Mouse (Mus musculus) forebrain, embryonic 10.5 days (tissue): ENCODE measurements around the gene Tpst1. TPM values are rescaled to one million over a fixed set of nuclear protein-coding genes. Genes with fewer than 3 reads are reported as not detected.

Experiments
- DNase-seq: peaks from one replicate; pipeline ENCODE4 v3.0.0-alpha.2; 2017; ENCODE audit warnings: low spot score; ENCODE audit errors: extremely low spot score
- H3K27ac ChIP-seq: fragments of 300-500 bp; sonication (generic); 2 replicates; pipeline ENCODE4 v1.5.1; 2016; ENCODE audit warnings: mild to moderate bottlenecking
- H3K27me3 ChIP-seq: fragments of 300-500 bp; sonication (generic); 2 replicates; pipeline ENCODE4 v1.6.1; 2016; ENCODE audit warnings: mild to moderate bottlenecking; ENCODE audit not compliant: poor library complexity, severe bottlenecking
- H3K36me3 ChIP-seq: fragments of 300-500 bp; sonication (generic); replicated peaks from 2 replicates; pipeline ENCODE4 v1.6.1; 2016; ENCODE audit warnings: mild to moderate bottlenecking, moderate library complexity
- H3K4me1 ChIP-seq: fragments of 300-500 bp; sonication (generic); 2 replicates; pipeline ENCODE4 v1.6.1; 2016
- H3K4me3 ChIP-seq: fragments of 300-500 bp; sonication (generic); 2 replicates; pipeline ENCODE4 v1.5.1; 2016; ENCODE audit warnings: mild to moderate bottlenecking, moderate library complexity
- H3K9me3 ChIP-seq: fragments of 300-500 bp; sonication (generic); 2 replicates; pipeline ENCODE4 v1.6.1; 2016; ENCODE audit warnings: mild to moderate bottlenecking, moderate library complexity
- WGBS: fragments of 180-500 bp; shearing (Covaris S2); methylation state at CpG from one replicate; pipeline ENCODE4 v1.1.7; 2016; 5-methylcytosine and 5-hydroxymethylcytosine counted together
- polyA plus RNA-seq: library from polyadenylated mRNA; unstranded; fragments of >200 nt; fragmentation: Nextera tagmentation; extraction: Ambion mirVana; gene quantifications from 2 replicates; pipeline ENCODE4 v1.2.1, GENCODE M21; 2016

The Tpst1 gene
- polyA plus RNA-seq, 1 experiment from 2014 or later, result 57.0 TPM

GRCm38 (mm10) chr5:130082431-130082830 is 9.3 kb downstream of the Tpst1 start:
- H3K9me3 ChIP-seq, result peaks cover 13% of the 10 kb centered on the region
- peaks cover 12% of the 10 kb centered on the region for H3K27me3 ChIP-seq
- no peak overlapping the region for H3K4me3 ChIP-seq
- peaks cover 19% of the 10 kb centered on the region for H3K4me1 ChIP-seq
- H3K36me3 ChIP-seq, result peaks cover 62% of the 10 kb centered on the region
- 91% methylated on average over 4 of the region's 4 CpGs for WGBS
- DNase-seq, result no peak
- H3K27ac ChIP-seq, result no peak overlapping the region

GRCm38 (mm10) chr5:130084271-130084670 is 11.1 kb downstream of the Tpst1 start:
- Histone ChIP-seq H3K27ac (no peak overlapping the region), H3K36me3 (peaks cover 67% of the 10 kb centered on the region), H3K4me3 (no peak overlapping the region), H3K4me1 (peaks cover 11% of the 10 kb centered on the region), H3K27me3 (no peaks in the 10 kb centered on the region), H3K9me3 (peaks cover 13% of the 10 kb centered on the region)
- DNase-seq, result no peak
- WGBS, result 92% methylated on average over 3 of the region's 3 CpGs

DNA sequence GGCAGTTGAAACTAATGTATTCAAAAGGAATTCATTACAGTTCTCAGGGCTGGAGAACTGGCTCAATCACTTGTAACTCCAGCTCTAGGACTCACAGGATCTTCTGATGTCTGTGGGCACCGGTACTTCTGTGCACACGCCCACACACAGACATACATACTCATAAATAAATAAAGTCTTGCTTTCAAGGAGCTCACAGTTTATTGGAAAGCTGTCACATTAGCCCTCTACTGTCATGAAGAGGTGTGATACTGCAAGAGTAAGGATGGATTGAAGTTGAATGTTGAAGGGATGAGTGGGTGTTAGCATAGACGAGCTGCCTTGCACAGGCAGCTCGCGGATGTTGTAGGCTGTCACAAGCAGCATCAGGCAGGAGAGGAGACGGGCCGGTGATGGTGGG is 14.9 kb downstream of the Tpst1 start:
- Histone ChIP-seq H3K4me3 (no peak overlapping the region), H3K9me3 (peaks cover 5% of the 10 kb centered on the region; the same call in 1 of the 2 replicates), H3K27ac (no peak overlapping the region), H3K27me3 (no peaks in the 10 kb centered on the region), H3K36me3 (peaks cover 71% of the 10 kb centered on the region), H3K4me1 (no peaks in the 10 kb centered on the region)
- no peak for DNase-seq
- 94% methylated on average over 7 of the region's 7 CpGs for WGBS

GRCm38 (mm10) chr5:130088612-130089011 is 15.5 kb downstream of the Tpst1 start:
- no peaks in the 10 kb centered on the region for H3K27me3 ChIP-seq
- peaks cover 70% of the 10 kb centered on the region for H3K36me3 ChIP-seq
- no peak for DNase-seq
- 96% methylated on average over 4 of the region's 4 CpGs for WGBS
- H3K4me3 ChIP-seq, result no peak overlapping the region
- H3K9me3 ChIP-seq, result peaks cover 5% of the 10 kb centered on the region; the same call in 1 of the 2 replicates
- no peak overlapping the region for H3K27ac ChIP-seq
- H3K4me1 ChIP-seq, result no peaks in the 10 kb centered on the region

DNA sequence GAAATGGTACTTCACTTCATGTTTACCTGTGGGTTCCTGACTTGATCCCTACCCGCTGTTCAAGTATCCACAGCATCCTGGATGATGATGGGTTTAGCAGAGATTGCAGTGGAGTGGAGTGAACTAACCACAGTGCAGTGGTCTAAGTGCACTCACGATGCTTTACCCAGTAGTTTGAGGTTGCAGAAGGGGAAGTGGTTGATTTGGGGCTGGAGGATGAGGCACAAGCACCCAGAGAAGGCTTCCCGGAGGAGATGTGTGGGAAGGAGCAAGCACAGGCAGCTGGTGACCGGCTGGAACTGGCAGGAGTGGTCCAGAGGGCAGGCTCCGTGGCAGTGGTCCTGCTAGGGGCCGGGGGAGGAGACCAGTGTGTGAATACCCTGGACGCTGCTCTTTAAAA is 16.1 kb downstream of the Tpst1 start:
- DNase-seq, result no peak
- H3K9me3 ChIP-seq, result peaks cover 5% of the 10 kb centered on the region; the same call in 1 of the 2 replicates
- no peak overlapping the region for H3K4me3 ChIP-seq
- no peak overlapping the region for H3K27ac ChIP-seq
- H3K4me1 ChIP-seq, result no peaks in the 10 kb centered on the region
- no peaks in the 10 kb centered on the region for H3K27me3 ChIP-seq
- 85% methylated on average over 7 of the region's 7 CpGs for WGBS
- peaks cover 70% of the 10 kb centered on the region for H3K36me3 ChIP-seq

DNA sequence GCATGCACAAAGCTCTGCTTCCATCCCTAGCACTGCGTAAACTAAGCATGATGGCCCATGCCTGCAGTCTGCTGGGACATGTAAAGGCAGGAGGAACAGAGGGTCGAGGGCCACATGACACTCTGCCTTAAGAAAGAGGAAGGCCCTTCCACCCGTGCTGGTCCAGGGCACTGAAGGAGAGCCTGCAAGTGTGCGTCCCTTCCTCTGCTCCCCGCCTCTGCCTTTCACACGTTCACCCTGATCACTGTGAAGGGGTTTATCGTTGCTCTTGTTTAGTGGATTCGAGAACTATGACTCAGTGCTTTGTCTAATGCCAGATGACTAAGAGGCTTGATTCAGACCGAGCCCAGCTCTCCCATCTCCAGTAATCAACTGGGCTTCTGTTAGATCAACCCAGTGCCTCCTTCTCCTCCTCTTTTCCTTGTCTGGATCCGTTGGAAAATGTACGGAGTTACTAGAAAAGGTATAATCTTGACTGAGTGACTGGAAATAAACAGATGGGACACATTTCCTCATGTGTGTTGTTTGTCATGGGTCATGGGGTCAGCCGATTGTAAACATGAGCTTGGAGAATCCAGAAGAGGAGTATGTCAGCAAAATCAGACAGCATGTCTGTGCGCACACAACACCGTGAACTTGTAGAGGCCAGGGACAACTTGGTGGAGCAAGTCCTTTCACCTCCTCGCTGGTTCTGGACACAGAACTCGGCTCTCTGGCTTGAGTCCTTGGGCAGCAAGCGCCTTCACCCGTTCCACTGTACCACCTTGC is 16.7 kb downstream of the Tpst1 start:
- Histone ChIP-seq H3K4me1 (no peaks in the 10 kb centered on the region), H3K36me3 (peaks cover 66% of the 10 kb centered on the region), H3K27ac (no peak overlapping the region), H3K4me3 (no peak overlapping the region), H3K27me3 (no peaks in the 10 kb centered on the region), H3K9me3 (peaks cover 5% of the 10 kb centered on the region; the same call in 1 of the 2 replicates)
- WGBS, result 94% methylated on average over 18 of the region's 18 CpGs
- DNase-seq, result no peak

DNA sequence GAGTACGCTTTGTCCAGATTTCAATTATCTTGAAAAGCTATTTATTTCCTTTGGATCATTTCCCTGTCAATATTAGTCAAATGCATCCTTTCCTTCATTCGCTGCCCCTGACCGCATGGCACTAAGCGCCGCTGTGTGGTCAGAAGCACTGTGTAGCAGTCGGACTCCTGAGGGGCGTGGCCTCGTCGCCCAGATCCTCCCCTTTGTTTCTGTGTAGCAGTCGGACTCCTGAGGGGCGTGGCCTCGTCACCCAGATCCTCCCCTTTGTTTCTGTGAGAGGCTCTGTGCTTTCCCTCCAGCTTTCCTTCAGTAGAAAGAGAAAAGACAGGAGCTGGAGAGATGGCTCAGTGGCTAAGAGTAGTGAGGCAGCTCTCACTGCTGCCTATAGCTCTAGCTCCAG is 23.6 kb downstream of the Tpst1 start:
- 44% methylated on average over 12 of the region's 12 CpGs for WGBS
- no peak overlapping the region for H3K27ac ChIP-seq
- H3K4me3 ChIP-seq, result no peak overlapping the region
- H3K4me1 ChIP-seq, result peaks cover 9% of the 10 kb centered on the region; the same call in 1 of the 2 replicates
- H3K36me3 ChIP-seq, result peaks cover 43% of the 10 kb centered on the region
- no peaks in the 10 kb centered on the region for H3K9me3 ChIP-seq
- peak; percentile 29 for DNase-seq
- no peaks in the 10 kb centered on the region for H3K27me3 ChIP-seq

DNA sequence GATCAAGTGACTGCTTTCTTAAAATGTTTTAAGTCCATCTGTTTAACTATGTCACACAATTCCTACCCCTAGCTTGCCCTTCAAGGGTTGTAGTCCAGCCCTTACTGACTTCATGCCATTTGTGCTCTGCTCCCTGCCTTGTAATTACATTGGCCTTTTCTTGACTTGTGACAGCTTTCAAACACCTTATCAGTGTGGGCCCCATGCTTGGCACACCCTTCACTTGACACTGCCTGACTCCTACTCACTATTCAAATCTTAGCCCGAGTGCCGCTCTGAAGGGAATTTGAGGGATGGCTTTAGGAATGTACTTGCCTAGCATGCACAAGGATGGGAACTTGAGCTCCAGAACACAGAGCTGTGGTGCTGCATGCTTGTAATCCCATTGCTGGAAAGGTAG is 24.7 kb downstream of the Tpst1 start:
- peaks cover 9% of the 10 kb centered on the region; the same call in 1 of the 2 replicates for H3K4me1 ChIP-seq
- no peak for DNase-seq
- no peak overlapping the region for H3K27ac ChIP-seq
- WGBS, result 94% methylated on average over 2 of the region's 2 CpGs
- no peaks in the 10 kb centered on the region for H3K9me3 ChIP-seq
- peaks cover 45% of the 10 kb centered on the region for H3K36me3 ChIP-seq
- no peaks in the 10 kb centered on the region for H3K27me3 ChIP-seq
- H3K4me3 ChIP-seq, result no peak overlapping the region

DNA sequence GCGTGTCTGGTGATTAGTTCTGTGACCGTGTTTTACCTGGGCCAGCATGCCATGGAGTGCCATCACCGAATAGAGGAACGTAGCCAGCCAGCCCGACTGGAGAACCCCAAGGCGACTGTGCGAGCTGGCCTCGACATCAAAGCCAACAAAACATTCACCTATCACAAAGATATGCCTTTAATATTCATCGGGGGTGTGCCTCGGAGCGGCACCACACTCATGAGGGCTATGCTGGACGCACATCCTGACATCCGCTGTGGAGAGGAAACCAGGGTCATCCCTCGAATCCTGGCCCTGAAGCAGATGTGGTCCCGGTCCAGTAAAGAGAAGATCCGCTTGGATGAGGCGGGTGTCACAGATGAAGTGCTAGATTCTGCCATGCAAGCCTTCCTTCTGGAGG is 28.6 kb downstream of the Tpst1 start:
- Histone ChIP-seq H3K27me3 (no peaks in the 10 kb centered on the region), H3K36me3 (peaks cover 59% of the 10 kb centered on the region), H3K4me3 (no peak overlapping the region), H3K4me1 (peaks cover 2% of the 10 kb centered on the region; the same call in 1 of the 2 replicates), H3K9me3 (no peaks in the 10 kb centered on the region), H3K27ac (no peak overlapping the region)
- WGBS, result 95% methylated on average over 17 of the region's 17 CpGs
- no peak for DNase-seq

DNA sequence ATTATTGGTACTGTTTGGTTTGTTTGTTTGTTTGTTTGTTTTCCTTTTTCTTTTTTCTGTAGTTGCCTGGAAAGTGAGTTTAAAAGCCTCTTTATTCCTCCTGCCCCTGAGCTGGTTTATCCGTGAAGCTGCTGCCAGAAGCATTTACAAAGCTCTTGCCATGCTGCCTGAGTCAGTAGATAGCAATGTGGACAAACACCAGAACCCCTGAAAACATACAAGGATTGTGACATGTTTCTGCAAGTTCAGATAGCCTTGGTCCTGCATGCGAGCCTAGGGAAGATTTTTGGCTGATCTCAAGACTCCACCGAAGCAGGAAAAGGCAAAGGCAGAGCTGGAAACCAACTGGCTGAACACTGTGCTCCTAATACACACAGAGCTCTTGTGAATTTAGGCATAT is 36.2 kb downstream of the Tpst1 start:
- H3K36me3 ChIP-seq, result peaks cover 57% of the 10 kb centered on the region
- no peak overlapping the region for H3K27ac ChIP-seq
- H3K9me3 ChIP-seq, result no peaks in the 10 kb centered on the region
- 88% methylated on average over 3 of the region's 3 CpGs for WGBS
- no peak for DNase-seq
- H3K27me3 ChIP-seq, result no peaks in the 10 kb centered on the region
- no peak overlapping the region for H3K4me3 ChIP-seq
- H3K4me1 ChIP-seq, result no peaks in the 10 kb centered on the region

- Histone ChIP-seq H3K9me3 (no peaks in the 10 kb centered on the region), H3K27me3 (no peaks in the 10 kb centered on the region), H3K4me1 (no peaks in the 10 kb centered on the region), H3K4me3 (no peak overlapping the region), H3K27ac (no peak overlapping the region), H3K36me3 (peaks cover 57% of the 10 kb centered on the region)
- DNase-seq, result no peak
- 88% methylated on average over 12 of the region's 12 CpGs for WGBS
Measured at GRCm38 (mm10) chr5:130110632-130111464, 37.7 kb downstream of the Tpst1 start.

DNA sequence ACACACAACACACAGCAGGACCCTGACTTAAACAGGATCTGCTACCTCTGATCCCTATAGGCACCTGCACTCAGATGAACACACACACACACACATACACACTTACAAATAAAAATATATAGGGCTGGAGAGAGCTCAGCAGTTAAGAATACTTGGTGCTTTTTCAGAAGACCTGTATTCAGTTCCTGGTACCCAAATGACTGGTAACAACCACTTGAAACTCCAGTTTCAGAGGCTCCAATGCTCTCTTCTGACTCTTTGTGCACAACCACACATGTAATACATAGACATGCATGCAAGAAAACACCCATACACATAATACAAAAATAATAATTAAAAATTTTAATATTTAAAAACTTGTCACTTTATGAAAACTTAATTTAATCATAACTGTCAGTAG is 39.5 kb downstream of the Tpst1 start:
- no peaks in the 10 kb centered on the region for H3K9me3 ChIP-seq
- H3K4me1 ChIP-seq, result no peaks in the 10 kb centered on the region
- H3K36me3 ChIP-seq, result peaks cover 63% of the 10 kb centered on the region
- no peak overlapping the region for H3K27ac ChIP-seq
- DNase-seq, result no peak
- no peak overlapping the region for H3K4me3 ChIP-seq
- H3K27me3 ChIP-seq, result no peaks in the 10 kb centered on the region

DNA sequence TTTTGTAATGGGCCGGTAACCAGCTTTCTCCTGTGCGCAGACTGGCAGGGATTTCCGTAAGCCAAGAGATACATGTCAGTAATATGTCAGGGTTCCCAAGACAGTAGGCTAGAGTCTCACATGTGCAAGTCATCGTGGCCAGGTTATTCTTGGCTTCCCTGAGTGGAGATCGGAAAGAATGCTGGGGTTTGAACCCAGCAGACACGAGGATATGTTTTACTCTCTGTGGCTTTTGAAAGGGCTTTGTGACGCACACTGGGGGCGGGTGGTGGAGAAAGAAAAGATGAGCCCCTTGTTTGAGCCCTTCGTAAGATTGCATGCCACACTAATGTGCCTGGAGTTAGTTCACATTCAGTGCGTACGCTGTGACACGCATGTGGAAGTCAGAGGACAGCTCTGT is 43.0 kb downstream of the Tpst1 start:
- H3K27ac ChIP-seq, result no peak overlapping the region
- H3K4me1 ChIP-seq, result peaks cover 10% of the 10 kb centered on the region; the same call in 1 of the 2 replicates
- no peak overlapping the region for H3K4me3 ChIP-seq
- no peak for DNase-seq
- H3K27me3 ChIP-seq, result no peaks in the 10 kb centered on the region
- peaks cover 44% of the 10 kb centered on the region for H3K36me3 ChIP-seq
- H3K9me3 ChIP-seq, result no peaks in the 10 kb centered on the region
- WGBS, result 95% methylated on average over 12 of the region's 12 CpGs
